Mouse (Mus musculus) limb, embryonic 12.5 days (tissue): ENCODE results near the gene Zcchc13. TPM values are rescaled to one million over a fixed set of nuclear protein-coding genes. Genes with fewer than 3 reads are reported as not detected.
"Not testable (repeated sequence)": the region's sequence is repeated elsewhere in the genome, so short reads cannot be mapped to it uniquely, and the experiment has no call there.

ENCODE experiments used
- ATAC-seq: fragments of 200-750 bp; cut with Nextera tagmentation; 2 replicates; pipeline ENCODE4 v1.8.0; 2017; ENCODE audit warnings: low read depth, moderate TSS enrichment; ENCODE audit not compliant: insufficient number of reproducible peaks, insufficient read depth, low FRiP score, low TSS enrichment
- H3K27ac ChIP-seq: fragments of 300-500 bp; sonication (generic); 2 replicates; pipeline ENCODE4 v1.5.1; 2016; ENCODE audit warnings: mild to moderate bottlenecking, moderate library complexity
- H3K27me3 ChIP-seq: fragments of 300-500 bp; sonication (generic); 2 replicates; pipeline ENCODE4 v1.6.1; 2016; ENCODE audit warnings: mild to moderate bottlenecking, moderate library complexity
- H3K36me3 ChIP-seq: fragments of 300-500 bp; sonication (generic); 2 replicates; pipeline ENCODE4 v1.6.1; 2016; ENCODE audit warnings: mild to moderate bottlenecking, moderate library complexity
- H3K4me1 ChIP-seq: fragments of 300-500 bp; sonication (generic); replicated peaks from 2 replicates; pipeline ENCODE4 v1.6.1; 2016
- H3K4me2 ChIP-seq: fragments of 300-500 bp; sonication (generic); 2 replicates; pipeline ENCODE4 v1.6.1; 2016; ENCODE audit warnings: mild to moderate bottlenecking, moderate library complexity
- H3K4me3 ChIP-seq: fragments of 300-500 bp; sonication (generic); replicated peaks from 2 replicates; pipeline ENCODE4 v1.5.1; 2016; ENCODE audit warnings: mild to moderate bottlenecking
- H3K9ac ChIP-seq: fragments of 300-500 bp; sonication (generic); replicated peaks from 2 replicates; pipeline ENCODE4 v1.6.1; 2016; ENCODE audit warnings: mild to moderate bottlenecking, moderate library complexity
- H3K9me3 ChIP-seq: fragments of 300-500 bp; sonication (generic); 2 replicates; pipeline ENCODE4 v1.6.1; 2016; ENCODE audit warnings: mild to moderate bottlenecking, moderate library complexity
- WGBS: fragments of 180-500 bp; shearing (Covaris S2); methylation state at CpG from one replicate; pipeline ENCODE4 v1.1.7; 2016; 5-methylcytosine and 5-hydroxymethylcytosine counted together
- polyA plus RNA-seq: library from polyadenylated mRNA; unstranded; fragments of >200 nt; fragmentation: Nextera tagmentation; extraction: Ambion mirVana; gene quantifications from 2 replicates; pipeline ENCODE4 v1.2.1, GENCODE M21; 2016

Gene Zcchc13
- polyA plus RNA-seq, 1 experiment from 2014 or later: not detected

DNA sequence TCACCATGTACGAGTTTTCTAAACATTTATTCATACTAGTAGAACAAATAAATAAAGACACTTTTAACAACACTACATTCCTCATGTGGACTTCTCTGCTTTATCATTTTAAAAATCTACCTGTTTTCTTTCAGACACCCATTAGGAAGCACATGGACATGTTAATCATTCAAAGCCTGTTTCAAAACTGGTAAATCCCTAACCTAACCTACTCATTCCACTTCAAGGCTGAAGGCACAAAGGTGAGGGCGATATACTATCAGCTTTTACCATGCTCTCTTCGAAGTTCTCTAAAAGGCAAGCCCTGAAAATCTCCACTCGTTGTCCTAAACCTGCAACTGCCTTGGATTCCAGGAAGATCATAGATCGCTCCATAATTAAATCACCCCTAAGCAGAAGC lies 8.2 kb downstream of the Zcchc13 start:
- peaks cover 7% of the 10 kb centered on the region; the same call in 1 of the 2 replicates for H3K27me3 ChIP-seq
- H3K9ac ChIP-seq: no peak overlapping the region
- H3K4me3 ChIP-seq: no peak overlapping the region
- no peak overlapping the region for H3K4me2 ChIP-seq
- H3K9me3 ChIP-seq: no peaks in the 10 kb centered on the region
- 88% methylated on average over 5 of the region's 5 CpGs for WGBS
- H3K27ac ChIP-seq: no peak overlapping the region
- no peaks in the 10 kb centered on the region for H3K36me3 ChIP-seq
- no peak for ATAC-seq
- H3K4me1 ChIP-seq: no peaks in the 10 kb centered on the region

DNA sequence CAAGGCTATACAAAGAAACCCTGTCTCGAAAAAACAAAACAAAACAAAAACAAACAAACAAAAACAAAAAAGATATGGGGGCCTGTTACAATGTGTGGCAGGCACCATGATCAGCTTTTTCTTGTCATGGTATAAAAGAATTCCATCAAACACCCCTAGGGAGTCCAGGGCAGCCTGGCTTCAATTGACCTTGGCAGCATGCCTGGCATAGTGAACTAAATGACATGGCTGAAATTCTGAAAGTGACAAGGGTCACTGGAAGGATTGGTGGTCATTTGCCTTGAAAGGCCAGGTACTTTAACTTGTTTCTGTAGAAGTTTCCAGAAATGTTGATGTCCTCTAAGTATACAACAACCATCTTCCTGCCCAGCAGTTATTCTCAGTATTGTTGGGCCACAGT lies 13.9 kb downstream of the Zcchc13 start:
- no peaks in the 10 kb centered on the region for H3K9me3 ChIP-seq
- H3K27me3 ChIP-seq: 0 out of 2 replicates have a peak, but pooled peaks cover 2% of the 10 kb centered on the region
- ATAC-seq: no peak
- H3K4me1 ChIP-seq: no peaks in the 10 kb centered on the region
- no peak overlapping the region for H3K27ac ChIP-seq
- H3K4me3 ChIP-seq: no peak overlapping the region
- H3K4me2 ChIP-seq: no peak overlapping the region
- no peak overlapping the region for H3K9ac ChIP-seq
- no peaks in the 10 kb centered on the region for H3K36me3 ChIP-seq
- WGBS: 85% methylated on average over 1 of the region's 1 CpGs

DNA sequence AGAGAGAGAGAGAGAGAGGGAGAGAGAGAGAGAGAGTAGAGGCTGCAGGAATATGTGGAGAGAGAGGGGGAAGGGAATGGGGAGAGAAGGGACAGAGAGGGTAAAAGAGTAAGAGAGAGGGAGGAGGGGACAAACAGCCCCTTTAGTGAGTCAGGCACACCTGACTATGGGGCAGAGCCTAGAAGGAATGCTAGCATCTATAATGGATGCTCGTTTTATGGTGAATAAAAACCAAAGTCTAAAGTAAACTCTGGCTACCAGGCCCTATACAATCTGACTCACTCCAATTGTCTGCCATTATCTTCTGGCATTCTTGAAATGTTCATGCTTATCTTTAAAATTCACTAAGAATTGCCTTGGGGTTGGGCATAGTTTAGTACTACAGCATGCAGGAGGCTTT lies 21.7 kb downstream of the Zcchc13 start:
- no peak overlapping the region for H3K4me3 ChIP-seq
- no peak for ATAC-seq
- 38% methylated on average over 1 of the region's 1 CpGs for WGBS
- H3K27ac ChIP-seq: no peak overlapping the region
- H3K27me3 ChIP-seq: peaks cover 18% of the 10 kb centered on the region
- H3K9ac ChIP-seq: no peak overlapping the region
- no peaks in the 10 kb centered on the region for H3K36me3 ChIP-seq
- H3K4me2 ChIP-seq: no peak overlapping the region
- H3K9me3 ChIP-seq: no peaks in the 10 kb centered on the region
- no peaks in the 10 kb centered on the region for H3K4me1 ChIP-seq

DNA sequence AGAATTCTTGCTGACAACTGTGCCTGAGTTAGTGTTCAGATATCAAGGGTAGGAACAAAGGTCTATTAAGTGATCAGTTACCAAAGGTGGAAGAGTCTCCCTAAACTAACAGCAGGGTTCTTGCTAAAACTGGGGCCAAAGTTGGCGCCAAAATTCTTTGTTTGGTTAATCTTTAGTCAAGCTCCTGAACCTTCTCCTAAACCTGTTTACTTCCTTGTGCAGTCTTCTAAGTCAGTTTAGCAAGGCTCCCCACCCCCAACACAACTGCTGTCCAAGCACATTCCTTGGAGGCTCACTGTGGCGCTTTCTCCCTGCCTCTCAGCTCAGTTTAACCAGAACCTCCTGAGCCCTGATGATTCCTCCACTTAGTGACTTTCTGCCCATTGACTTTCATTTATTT lies 22.6 kb downstream of the Zcchc13 start:
- H3K9me3 ChIP-seq: no peaks in the 10 kb centered on the region
- peaks cover 18% of the 10 kb centered on the region for H3K27me3 ChIP-seq
- no peak for ATAC-seq
- no peak overlapping the region for H3K27ac ChIP-seq
- H3K4me3 ChIP-seq: no peak overlapping the region
- no peak overlapping the region for H3K4me2 ChIP-seq
- no peaks in the 10 kb centered on the region for H3K36me3 ChIP-seq
- no peak overlapping the region for H3K9ac ChIP-seq
- WGBS: 35% methylated on average over 2 of the region's 2 CpGs
- no peaks in the 10 kb centered on the region for H3K4me1 ChIP-seq

DNA sequence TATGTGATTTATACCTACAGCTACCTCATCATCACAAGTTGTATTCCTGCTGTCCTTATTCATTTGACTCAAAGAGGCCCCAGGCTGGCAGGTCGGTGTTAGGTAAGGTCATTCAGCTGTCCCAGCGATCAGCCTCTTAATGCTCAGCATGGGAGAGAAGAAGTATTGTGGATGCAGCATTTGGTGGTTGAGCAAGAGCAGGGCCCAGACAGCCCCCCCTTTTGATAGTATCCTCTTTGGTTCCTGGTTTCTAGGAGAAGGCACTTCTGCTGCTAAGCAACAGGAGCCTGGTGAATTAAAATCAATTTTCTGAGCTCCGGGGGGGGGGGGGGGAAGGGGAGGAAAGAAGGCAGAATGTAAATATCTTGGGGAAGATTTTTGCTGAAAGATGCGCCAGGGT lies 28.6 kb downstream of the Zcchc13 start:
- H3K36me3 ChIP-seq: no peaks in the 10 kb centered on the region
- H3K27ac ChIP-seq: no peak overlapping the region
- H3K27me3 ChIP-seq: peaks cover 32% of the 10 kb centered on the region
- no peak overlapping the region for H3K9ac ChIP-seq
- ATAC-seq: no peak
- 80% methylated on average over 4 of the region's 4 CpGs for WGBS
- H3K4me2 ChIP-seq: no peak overlapping the region
- H3K4me3 ChIP-seq: no peak overlapping the region
- H3K9me3 ChIP-seq: no peaks in the 10 kb centered on the region
- H3K4me1 ChIP-seq: no peaks in the 10 kb centered on the region

DNA sequence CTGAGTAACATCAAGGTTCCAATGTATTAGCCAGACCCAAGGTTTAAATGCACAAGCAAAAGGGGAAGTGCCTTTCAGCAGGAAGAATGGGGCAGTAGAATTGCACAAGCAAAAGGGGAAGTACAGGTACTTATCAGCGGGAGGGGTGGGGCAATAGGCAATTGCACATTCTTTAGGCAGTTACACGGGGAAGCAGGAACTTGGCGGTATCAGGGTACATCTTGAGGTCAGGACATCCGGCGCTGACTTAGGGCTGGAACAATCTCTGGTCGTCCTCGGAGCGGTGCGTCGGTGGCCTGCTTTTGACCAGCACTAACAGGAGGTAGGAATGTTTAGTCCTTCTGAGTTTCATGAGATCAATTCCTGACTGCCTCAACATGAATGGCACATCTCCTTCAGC lies 34.1 kb downstream of the Zcchc13 start:
- not testable (repeated sequence) for H3K27me3 ChIP-seq, H3K9me3 ChIP-seq, H3K4me2 ChIP-seq, ATAC-seq, H3K36me3 ChIP-seq, H3K27ac ChIP-seq, H3K4me3 ChIP-seq, H3K4me1 ChIP-seq, H3K9ac ChIP-seq
- 86% methylated on average over 10 of the region's 10 CpGs for WGBS

DNA sequence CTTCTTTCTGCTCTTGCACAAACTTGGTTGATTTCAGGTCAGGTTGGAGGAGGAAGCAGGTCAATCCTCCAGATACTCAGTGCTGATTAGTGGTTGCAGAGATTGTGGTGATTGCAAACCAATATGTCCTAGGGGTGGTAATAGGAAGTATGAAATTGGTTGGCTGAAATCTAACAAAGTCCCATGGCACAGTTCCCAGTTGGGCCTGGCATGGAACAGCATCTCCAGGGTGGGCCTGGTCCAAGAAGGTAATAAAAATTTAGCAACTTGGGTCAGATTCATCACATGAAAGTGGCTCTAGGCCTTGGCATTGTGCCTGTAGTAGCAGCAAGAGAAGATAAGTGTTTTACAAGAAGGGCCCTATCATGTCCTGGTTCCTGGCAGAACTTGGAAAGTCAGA lies 39.9 kb downstream of the Zcchc13 start:
- no peak overlapping the region for H3K9ac ChIP-seq
- no peak overlapping the region for H3K27ac ChIP-seq
- no peaks in the 10 kb centered on the region; the same call in 1 of the 2 replicates for H3K27me3 ChIP-seq
- ATAC-seq: no peak
- no peak overlapping the region for H3K4me2 ChIP-seq
- H3K9me3 ChIP-seq: no peaks in the 10 kb centered on the region
- no peaks in the 10 kb centered on the region for H3K4me1 ChIP-seq
- H3K36me3 ChIP-seq: no peaks in the 10 kb centered on the region
- H3K4me3 ChIP-seq: no peak overlapping the region

DNA sequence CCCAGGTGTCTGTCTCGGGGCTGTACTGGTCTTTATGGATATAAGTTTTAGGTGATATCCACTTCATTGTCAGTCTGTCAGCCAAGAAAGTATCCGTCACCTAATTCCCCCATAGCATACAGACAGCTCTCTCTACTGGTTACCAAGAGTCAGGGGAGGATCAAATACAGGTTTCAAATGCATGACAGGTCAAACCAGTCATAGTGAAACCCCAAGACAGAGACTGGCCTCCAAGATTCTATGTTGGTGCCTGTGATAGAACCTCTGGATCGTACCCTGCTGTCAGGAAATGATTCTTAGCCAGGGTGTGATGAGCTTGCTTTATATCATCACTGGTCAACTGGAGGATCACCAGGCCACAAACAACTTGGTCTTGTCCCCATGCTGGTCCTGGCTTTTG lies 43.4 kb downstream of the Zcchc13 start:
- ATAC-seq: no peak
- H3K4me2 ChIP-seq: no peak overlapping the region
- no peaks in the 10 kb centered on the region for H3K9me3 ChIP-seq
- peaks cover 2% of the 10 kb centered on the region; the same call in 1 of the 2 replicates for H3K27me3 ChIP-seq
- H3K9ac ChIP-seq: no peak overlapping the region
- H3K27ac ChIP-seq: no peak overlapping the region
- no peaks in the 10 kb centered on the region for H3K36me3 ChIP-seq
- H3K4me3 ChIP-seq: no peak overlapping the region
- H3K4me1 ChIP-seq: no peaks in the 10 kb centered on the region
- 71% methylated on average over 3 of the region's 3 CpGs for WGBS

DNA sequence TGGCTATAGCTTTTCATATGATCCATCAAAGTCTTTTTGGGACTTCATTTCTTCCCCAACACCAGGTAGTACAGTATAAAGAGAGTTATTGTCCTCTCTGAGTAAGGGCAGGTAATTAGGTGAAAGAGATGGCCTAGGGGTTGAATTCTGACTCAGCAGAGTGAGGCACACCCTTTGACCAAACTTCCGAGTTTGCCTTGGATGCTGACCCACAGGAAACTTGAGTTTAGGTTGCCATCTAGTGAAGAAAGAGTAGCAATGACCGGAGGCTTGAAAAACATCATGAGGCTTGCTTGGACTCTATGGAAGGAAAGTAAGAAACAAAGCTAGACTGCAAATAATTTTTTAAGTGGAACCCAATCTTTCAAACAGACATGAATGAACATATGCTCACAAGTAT lies 44.3 kb downstream of the Zcchc13 start:
- H3K36me3 ChIP-seq: no peaks in the 10 kb centered on the region
- no peak overlapping the region for H3K4me2 ChIP-seq
- no peak overlapping the region for H3K4me3 ChIP-seq
- H3K4me1 ChIP-seq: no peaks in the 10 kb centered on the region
- no peak for ATAC-seq
- no peak overlapping the region for H3K27ac ChIP-seq
- H3K27me3 ChIP-seq: peaks cover 5% of the 10 kb centered on the region; the same call in 1 of the 2 replicates
- no peak overlapping the region for H3K9ac ChIP-seq
- 12% methylated on average over 2 of the region's 2 CpGs for WGBS
- no peaks in the 10 kb centered on the region for H3K9me3 ChIP-seq

Other genes with a start within 250 kb of the Zcchc13 start
- 0.73 and 0.79 TPM in 2 replicates for gene Tsx, start 216.1 kb upstream of the Zcchc13 start, polyA plus RNA-seq
- gene Gm26992, start 208.6 kb upstream of the Zcchc13 start, polyA plus RNA-seq: not detected in 2 replicates
- gene Slc16a2, start 191.4 kb downstream of the Zcchc13 start, polyA plus RNA-seq: 23.3 and 23.4 TPM in 2 replicates